Mouse (Mus musculus) heart, embryonic 10.5 days (tissue): ENCODE data around the gene 3110009E18Rik. TPM values are rescaled to one million over a fixed set of nuclear protein-coding genes. Genes with fewer than 3 reads are reported as not detected.

Experiments used
- DNase-seq: peaks from one replicate; pipeline ENCODE4 v3.0.0-alpha.2; 2017; ENCODE audit warnings: low spot score
- H3K27ac ChIP-seq: fragments of 300-500 bp; sonication (generic); 2 replicates; pipeline ENCODE4 v1.5.1; 2016; ENCODE audit warnings: mild to moderate bottlenecking
- H3K27me3 ChIP-seq: fragments of 300-500 bp; sonication (generic); 2 replicates; pipeline ENCODE4 v1.6.1; 2016; ENCODE audit warnings: mild to moderate bottlenecking; ENCODE audit not compliant: poor library complexity, insufficient read depth, severe bottlenecking
- H3K36me3 ChIP-seq: fragments of 300-500 bp; sonication (generic); 2 replicates; pipeline ENCODE4 v1.6.1; 2016; ENCODE audit warnings: mild to moderate bottlenecking, moderate library complexity
- H3K4me1 ChIP-seq: fragments of 300-500 bp; sonication (generic); 2 replicates; pipeline ENCODE4 v1.6.1; 2016; ENCODE audit warnings: mild to moderate bottlenecking
- H3K4me3 ChIP-seq: fragments of 300-500 bp; sonication (generic); 2 replicates; pipeline ENCODE4 v1.5.1; 2016; ENCODE audit warnings: mild to moderate bottlenecking, moderate library complexity
- H3K9me3 ChIP-seq: fragments of 300-500 bp; sonication (generic); 2 replicates; pipeline ENCODE4 v1.6.1; 2016; ENCODE audit warnings: mild to moderate bottlenecking, moderate library complexity
- WGBS: fragments of 180-500 bp; shearing (Covaris S2); methylation state at CpG from one replicate; pipeline ENCODE4 v1.1.7; 2016; 5-methylcytosine and 5-hydroxymethylcytosine counted together
- polyA plus RNA-seq: library from polyadenylated mRNA; unstranded; fragments of >200 nt; fragmentation: Nextera tagmentation; extraction: Ambion mirVana; gene quantifications from 2 replicates; pipeline ENCODE4 v1.2.1, GENCODE M21; 2016

The 3110009E18Rik gene
- polyA plus RNA-seq, 1 experiment from 2014 or later, result 15.0 TPM

DNA sequence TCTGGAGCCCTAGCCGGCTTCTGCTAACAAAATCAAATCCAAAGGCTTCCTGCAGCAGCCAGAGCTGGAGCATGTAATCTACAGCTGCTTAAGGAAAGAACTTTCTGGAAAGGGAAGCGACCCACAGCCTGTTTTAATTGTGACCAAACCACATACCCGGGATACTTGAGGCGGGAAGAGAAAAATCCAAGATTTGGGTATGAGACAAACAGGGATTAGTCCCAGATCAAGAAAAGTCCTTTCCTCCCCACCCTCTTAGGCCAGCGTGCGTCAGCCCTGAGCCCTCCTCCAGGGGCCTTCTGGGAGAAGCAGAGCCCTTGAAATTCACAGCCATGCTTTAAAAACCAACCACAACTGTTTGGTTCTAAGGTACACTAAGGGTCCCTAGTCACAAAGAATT lies 111.2 kb downstream of the 3110009E18Rik start:
- DNase-seq, result no peak
- no peaks in the 10 kb centered on the region for H3K9me3 ChIP-seq
- H3K4me3 ChIP-seq, result no peak overlapping the region
- 0 out of 2 replicates have a peak, but pooled peaks cover 4% of the 10 kb centered on the region for H3K27me3 ChIP-seq
- 72% methylated on average over 6 of the region's 6 CpGs for WGBS
- no peaks in the 10 kb centered on the region for H3K36me3 ChIP-seq
- no peak overlapping the region for H3K27ac ChIP-seq
- H3K4me1 ChIP-seq, result 0 out of 2 replicates have a peak, but pooled peaks cover 7% of the 10 kb centered on the region

DNA sequence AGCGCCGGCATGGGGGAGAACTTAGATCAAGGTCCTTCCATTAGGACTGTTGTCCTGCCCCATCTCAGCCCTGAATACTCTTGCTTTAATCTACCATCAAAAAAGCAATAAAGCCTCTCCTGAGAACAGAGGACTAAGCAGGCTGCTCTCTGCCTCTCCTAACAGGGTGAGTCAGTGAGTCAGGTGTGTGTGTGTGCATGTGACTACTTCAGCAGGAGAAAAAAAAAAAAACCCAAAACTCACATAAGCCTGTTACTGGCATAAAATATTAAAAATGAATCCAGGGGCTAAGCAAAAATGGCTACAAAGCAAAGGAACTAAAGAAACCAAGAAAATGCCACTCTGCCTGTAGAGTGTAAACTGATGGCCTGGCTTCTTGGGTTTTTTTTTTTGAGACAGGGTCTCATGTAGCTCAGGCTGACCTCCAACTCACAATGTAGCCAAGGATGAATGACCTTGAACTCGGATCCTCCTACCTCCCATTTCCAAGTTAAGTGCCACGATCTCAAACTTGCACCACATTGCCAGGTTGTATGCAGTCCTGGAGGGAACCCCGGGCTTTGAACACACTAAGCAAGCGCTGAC lies 114.7 kb downstream of the 3110009E18Rik start:
- DNase-seq, result no peak
- no peak overlapping the region for H3K4me3 ChIP-seq
- no peak overlapping the region for H3K27ac ChIP-seq
- H3K36me3 ChIP-seq, result no peaks in the 10 kb centered on the region
- no peaks in the 10 kb centered on the region for H3K9me3 ChIP-seq
- no peaks in the 10 kb centered on the region for H3K27me3 ChIP-seq
- 88% methylated on average over 6 of the region's 6 CpGs for WGBS
- H3K4me1 ChIP-seq, result 0 out of 2 replicates have a peak, but pooled peaks cover 7% of the 10 kb centered on the region

DNA sequence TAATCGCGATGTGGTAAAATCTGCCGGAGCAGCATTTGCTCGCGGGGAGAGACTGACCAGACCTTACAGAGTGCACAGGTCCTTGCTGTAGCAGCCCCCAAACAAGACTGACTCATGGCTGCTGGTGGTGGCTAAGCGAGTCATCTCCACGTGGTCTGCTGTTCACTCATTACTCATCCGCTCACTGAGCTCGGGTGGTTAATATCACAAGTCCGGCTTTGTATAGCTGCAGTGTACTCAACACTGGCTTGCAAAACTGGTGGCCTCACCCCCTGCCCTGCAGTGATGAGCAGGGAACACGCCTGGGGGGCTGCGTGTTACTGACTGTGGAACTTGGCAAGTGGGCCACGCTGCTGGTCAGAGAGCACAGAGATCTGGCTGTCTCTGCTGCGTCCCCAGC lies 115.4 kb downstream of the 3110009E18Rik start:
- no peaks in the 10 kb centered on the region for H3K27me3 ChIP-seq
- DNase-seq, result no peak
- 0 out of 2 replicates have a peak, but pooled peaks cover 5% of the 10 kb centered on the region for H3K4me1 ChIP-seq
- no peak overlapping the region for H3K4me3 ChIP-seq
- H3K9me3 ChIP-seq, result no peaks in the 10 kb centered on the region
- 87% methylated on average over 14 of the region's 14 CpGs for WGBS
- H3K36me3 ChIP-seq, result peaks cover 2% of the 10 kb centered on the region; the same call in 1 of the 2 replicates
- H3K27ac ChIP-seq, result no peak overlapping the region

DNA sequence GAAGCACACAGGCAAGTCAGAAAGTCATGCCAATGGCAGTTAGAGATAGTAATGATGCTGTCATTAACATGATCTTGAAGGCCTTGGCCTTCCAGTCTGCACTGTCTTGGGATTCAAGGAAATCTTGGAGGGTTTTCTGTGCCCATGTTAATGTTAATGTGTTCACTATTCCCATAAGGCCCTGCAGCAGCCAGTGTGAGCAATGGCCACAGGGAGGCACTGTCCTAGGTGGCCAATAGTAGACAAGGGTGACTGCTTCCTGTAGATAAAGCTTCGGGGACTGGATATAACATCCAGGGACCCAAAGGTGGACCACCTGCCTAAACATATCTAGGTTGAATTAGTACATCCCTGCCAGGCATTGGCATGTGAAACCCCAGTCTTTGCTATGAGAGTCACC lies 116.1 kb downstream of the 3110009E18Rik start:
- Histone ChIP-seq H3K27me3 (no peaks in the 10 kb centered on the region), H3K4me1 (no peaks in the 10 kb centered on the region), H3K4me3 (no peak overlapping the region), H3K9me3 (no peaks in the 10 kb centered on the region), H3K36me3 (peaks cover 3% of the 10 kb centered on the region; the same call in 1 of the 2 replicates), H3K27ac (no peak overlapping the region)
- 92% methylated on average over 1 of the region's 1 CpGs for WGBS
- no peak for DNase-seq

Other genes starting within 250 kb of the 3110009E18Rik start
- gene Tmem177, start 208.0 kb upstream of the 3110009E18Rik start, polyA plus RNA-seq, result 7.5 and 8.7 TPM in 2 replicates
- not detected in 2 replicates for gene Cfap221, start 124.0 kb upstream of the 3110009E18Rik start, polyA plus RNA-seq
- gene Sctr, start 114.3 kb upstream of the 3110009E18Rik start, polyA plus RNA-seq, result not detected in 2 replicates
- gene Tmem37, start 47.1 kb upstream of the 3110009E18Rik start, polyA plus RNA-seq, result 17.5 and 22.5 TPM in 2 replicates
- gene Dbi, start 109 bp upstream of the 3110009E18Rik start, polyA plus RNA-seq, result 647 and 658 TPM in 2 replicates
- gene Steap3, start 151.5 kb downstream of the 3110009E18Rik start, polyA plus RNA-seq, result 14.6 and 15.7 TPM in 2 replicates
- not detected in 2 replicates for gene C1ql2, start 219.4 kb downstream of the 3110009E18Rik start, polyA plus RNA-seq